Mouse (Mus musculus): ENCODE results near the gene Zcchc17. TPM values are rescaled to one million over a fixed set of nuclear protein-coding genes. Genes with fewer than 3 reads are reported as not detected.

Zcchc17 gene
- polyA plus RNA-seq, 1 experiment: 89.6 TPM

GRCm38 (mm10) chr4:130327366-130327765 lies 32.4 kb downstream of the Zcchc17 start:
- H3K27ac ChIP-seq (ENCODE audit: insufficient read depth, low read length): peak overlapping the region; percentile 30
- WGBS: 6% methylated on average over 9 of the region's 9 CpGs

GRCm38 (mm10) chr4:130325446-130325845 lies 34.3 kb downstream of the Zcchc17 start:
- Histone ChIP-seq H3K4me1 (ENCODE audit: control insufficient read depth, insufficient read depth, low read length) (peaks cover 17% of the 10 kb centered on the region), H3K4me3 (replicated peaks; ENCODE audit: insufficient read depth, low read depth, low read length) (no peak overlapping the region), H3K27me3 (ENCODE audit: control insufficient read depth, insufficient read depth, low read length) (no peaks in the 10 kb centered on the region), H3K27ac (ENCODE audit: insufficient read depth, low read length) (no peak overlapping the region)
- 95% methylated on average over 2 of the region's 2 CpGs for WGBS
- TF ChIP-seq CTCF (IDR thresholded peaks at IDR 0.05; ENCODE audit: borderline replicate concordance, insufficient read depth, low read depth, low read length) (no peak), POLR2A (IDR thresholded peaks at IDR 0.05; ENCODE audit: borderline replicate concordance, insufficient read depth, low read length) (no peak)
- no peak for DNase-seq

More at GRCm38 (mm10) chr4:130327366-130327765, 32.4 kb downstream of the Zcchc17 start:
- DNase-seq: peak; percentile 79 to 84
- peaks cover 17% of the 10 kb centered on the region for H3K4me1 ChIP-seq (ENCODE audit: control insufficient read depth, insufficient read depth, low read length)
- no peaks in the 10 kb centered on the region for H3K27me3 ChIP-seq (ENCODE audit: control insufficient read depth, insufficient read depth, low read length)
- no peak overlapping the region for H3K4me3 ChIP-seq (replicated peaks; ENCODE audit: insufficient read depth, low read depth, low read length)
- TF ChIP-seq CTCF (IDR thresholded peaks at IDR 0.05; ENCODE audit: borderline replicate concordance, insufficient read depth, low read depth, low read length) (no peak), POLR2A (IDR thresholded peaks at IDR 0.05; ENCODE audit: borderline replicate concordance, insufficient read depth, low read length) (no peak)

GRCm38 (mm10) chr4:130323607-130324006 lies 36.1 kb downstream of the Zcchc17 start:
- Histone ChIP-seq H3K27ac (ENCODE audit: insufficient read depth, low read length) (no peak overlapping the region), H3K4me3 (replicated peaks; ENCODE audit: insufficient read depth, low read depth, low read length) (no peak overlapping the region), H3K27me3 (ENCODE audit: control insufficient read depth, insufficient read depth, low read length) (no peaks in the 10 kb centered on the region), H3K4me1 (ENCODE audit: control insufficient read depth, insufficient read depth, low read length) (peaks cover 17% of the 10 kb centered on the region)
- DNase-seq: no peak
- no peak for TF ChIP-seq CTCF (IDR thresholded peaks at IDR 0.05; ENCODE audit: borderline replicate concordance, insufficient read depth, low read depth, low read length)
- TF ChIP-seq POLR2A (IDR thresholded peaks at IDR 0.05; ENCODE audit: borderline replicate concordance, insufficient read depth, low read length): no peak
- 45% methylated on average over 5 of the region's 5 CpGs for WGBS

GRCm38 (mm10) chr4:130323165-130323564 lies 36.6 kb downstream of the Zcchc17 start:
- no peak overlapping the region for H3K27ac ChIP-seq (ENCODE audit: insufficient read depth, low read length)
- H3K4me1 ChIP-seq (ENCODE audit: control insufficient read depth, insufficient read depth, low read length): peaks cover 12% of the 10 kb centered on the region
- TF ChIP-seq POLR2A (IDR thresholded peaks at IDR 0.05; ENCODE audit: borderline replicate concordance, insufficient read depth, low read length): no peak
- no peak for TF ChIP-seq CTCF (IDR thresholded peaks at IDR 0.05; ENCODE audit: borderline replicate concordance, insufficient read depth, low read depth, low read length)
- DNase-seq: no peak
- H3K4me3 ChIP-seq (replicated peaks; ENCODE audit: insufficient read depth, low read depth, low read length): no peak overlapping the region
- WGBS: 100% methylated on average over 1 of the region's 1 CpGs
- no peaks in the 10 kb centered on the region for H3K27me3 ChIP-seq (ENCODE audit: control insufficient read depth, insufficient read depth, low read length)

GRCm38 (mm10) chr4:130322567-130322966 lies 37.2 kb downstream of the Zcchc17 start:
- WGBS: 77% methylated on average over 7 of the region's 7 CpGs
- TF ChIP-seq POLR2A (IDR thresholded peaks at IDR 0.05; ENCODE audit: borderline replicate concordance, insufficient read depth, low read length): no peak
- no peak for TF ChIP-seq CTCF (IDR thresholded peaks at IDR 0.05; ENCODE audit: borderline replicate concordance, insufficient read depth, low read depth, low read length)
- H3K4me1 ChIP-seq (ENCODE audit: control insufficient read depth, insufficient read depth, low read length): peaks cover 6% of the 10 kb centered on the region

GRCm38 (mm10) chr4:130321640-130322039 lies 38.1 kb downstream of the Zcchc17 start:
- TF ChIP-seq POLR2A (IDR thresholded peaks at IDR 0.05; ENCODE audit: borderline replicate concordance, insufficient read depth, low read length) (no peak), CTCF (IDR thresholded peaks at IDR 0.05; ENCODE audit: borderline replicate concordance, insufficient read depth, low read depth, low read length) (no peak)
- Histone ChIP-seq H3K27ac (ENCODE audit: insufficient read depth, low read length) (no peak overlapping the region), H3K4me3 (replicated peaks; ENCODE audit: insufficient read depth, low read depth, low read length) (no peak overlapping the region), H3K4me1 (ENCODE audit: control insufficient read depth, insufficient read depth, low read length) (no peaks in the 10 kb centered on the region), H3K27me3 (ENCODE audit: control insufficient read depth, insufficient read depth, low read length) (no peaks in the 10 kb centered on the region)
- no peak for DNase-seq
- 94% methylated on average over 7 of the region's 7 CpGs for WGBS

More at GRCm38 (mm10) chr4:130322567-130322966, 37.2 kb downstream of the Zcchc17 start:
- Histone ChIP-seq H3K27ac (ENCODE audit: insufficient read depth, low read length) (no peak overlapping the region), H3K4me3 (replicated peaks; ENCODE audit: insufficient read depth, low read depth, low read length) (no peak overlapping the region), H3K27me3 (ENCODE audit: control insufficient read depth, insufficient read depth, low read length) (no peaks in the 10 kb centered on the region)
- DNase-seq: no peak

GRCm38 (mm10) chr4:130319564-130319963 lies 40.2 kb downstream of the Zcchc17 start:
- no peak for TF ChIP-seq CTCF (IDR thresholded peaks at IDR 0.05; ENCODE audit: borderline replicate concordance, insufficient read depth, low read depth, low read length)
- TF ChIP-seq POLR2A (IDR thresholded peaks at IDR 0.05; ENCODE audit: borderline replicate concordance, insufficient read depth, low read length): no peak
- WGBS: 89% methylated on average over 7 of the region's 7 CpGs

GRCm38 (mm10) chr4:130318122-130318521 lies 41.6 kb downstream of the Zcchc17 start:
- H3K4me1 ChIP-seq (ENCODE audit: control insufficient read depth, insufficient read depth, low read length): peaks cover 5% of the 10 kb centered on the region; the same call in 1 of the 2 replicates
- no peak for TF ChIP-seq POLR2A (IDR thresholded peaks at IDR 0.05; ENCODE audit: borderline replicate concordance, insufficient read depth, low read length)
- TF ChIP-seq CTCF (IDR thresholded peaks at IDR 0.05; ENCODE audit: borderline replicate concordance, insufficient read depth, low read depth, low read length): no peak
- 65% methylated on average over 3 of the region's 3 CpGs for WGBS
- H3K27ac ChIP-seq (ENCODE audit: insufficient read depth, low read length): no peak overlapping the region
- no peak overlapping the region for H3K4me3 ChIP-seq (replicated peaks; ENCODE audit: insufficient read depth, low read depth, low read length)
- DNase-seq: no peak
- no peaks in the 10 kb centered on the region for H3K27me3 ChIP-seq (ENCODE audit: control insufficient read depth, insufficient read depth, low read length)

More at GRCm38 (mm10) chr4:130319564-130319963, 40.2 kb downstream of the Zcchc17 start:
- DNase-seq: no peak
- H3K27me3 ChIP-seq (ENCODE audit: control insufficient read depth, insufficient read depth, low read length): no peaks in the 10 kb centered on the region
- H3K4me1 ChIP-seq (ENCODE audit: control insufficient read depth, insufficient read depth, low read length): peaks cover 5% of the 10 kb centered on the region; the same call in 1 of the 2 replicates
- no peak overlapping the region for H3K4me3 ChIP-seq (replicated peaks; ENCODE audit: insufficient read depth, low read depth, low read length)
- no peak overlapping the region for H3K27ac ChIP-seq (ENCODE audit: insufficient read depth, low read length)

Data from cerebellum, adult 2 months (tissue).